In the genomic region with DNA sequence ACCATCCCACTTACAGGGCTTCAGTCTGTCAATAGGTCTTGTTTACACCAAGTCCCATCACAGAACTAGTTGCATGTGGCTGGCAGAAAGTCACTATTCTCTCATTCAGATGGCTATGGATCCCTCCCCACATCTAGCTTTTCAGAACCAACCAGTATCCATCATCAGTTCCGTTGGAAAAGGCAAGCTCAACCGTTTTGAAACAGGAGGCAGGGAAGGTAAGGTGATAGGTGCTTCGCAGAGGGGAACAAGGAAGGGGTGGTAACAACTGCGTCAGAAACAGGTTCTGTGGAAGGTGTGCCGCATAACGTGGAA, we compare ENCODE assay signal across 8 mouse cellular contexts. TPM values are rescaled to one million over a fixed set of nuclear protein-coding genes. Genes with fewer than 3 reads are reported as not detected.
DNase-seq lines count a peak whose midpoint lies in the region; ATAC-seq and TF ChIP-seq lines count a peak whose summit lies in the region.

No protein-coding gene starts in this region.

- no peak for TF ChIP-seq POLR2A in kidney, adult 2 months (IDR thresholded peaks at IDR 0.05; ENCODE audit: low read depth, low read length)

- peaks cover 12% of the 10 kb centered on the region for H3K36me3 ChIP-seq in kidney, adult 2 months (ENCODE audit: control insufficient read depth, insufficient read depth, low read length)
- peaks cover 23% of the 10 kb centered on the region for H3K36me3 ChIP-seq in hindbrain, embryonic 12.5 days
- peaks cover 27% of the 10 kb centered on the region for H3K36me3 ChIP-seq in midbrain, embryonic 13.5 days

- H3K9me3 ChIP-seq in hindbrain, embryonic 12.5 days (replicated peaks), result no peaks in the 10 kb centered on the region
- no peaks in the 10 kb centered on the region for H3K9me3 ChIP-seq in midbrain, embryonic 13.5 days

- TF ChIP-seq CTCF in kidney, adult 2 months (conservative IDR thresholded peaks at IDR 0.05; ENCODE audit: insufficient read depth, insufficient read length, low read depth, low read length), result no peak

- no peak for DNase-seq in kidney, adult 2 months
- DNase-seq in kidney, postnatal 14 days, result no peak
- no peak for DNase-seq in frontal cortex, postnatal 10 days (ENCODE audit: low spot score in 2 of 2)
- no peak for DNase-seq in urinary bladder, postnatal 4 days (ENCODE audit: low spot score in 2 of 2)
- DNase-seq in ovary, adult 18-20 months (ENCODE audit: low spot score), result no peak

- H3K9ac ChIP-seq in hindbrain, embryonic 12.5 days, result peak overlapping the region; percentile 53
- H3K9ac ChIP-seq in midbrain, embryonic 13.5 days (replicated peaks), result peak overlapping the region; percentile 66

- H3K4me1 ChIP-seq in kidney, adult 2 months (ENCODE audit: control insufficient read depth, insufficient read depth, low read length), result peaks cover 4% of the 10 kb centered on the region; the same call in 1 of the 2 replicates
- H3K4me1 ChIP-seq in hindbrain, embryonic 12.5 days, result no peaks in the 10 kb centered on the region
- peaks cover 7% of the 10 kb centered on the region for H3K4me1 ChIP-seq in midbrain, embryonic 13.5 days (replicated peaks)

- H3K4me3 ChIP-seq in kidney, adult 2 months (ENCODE audit: insufficient read depth, low read depth, low read length), result peak overlapping the region; percentile 37
- H3K4me3 ChIP-seq in hindbrain, embryonic 12.5 days, result peak overlapping the region; percentile 55
- H3K4me3 ChIP-seq in midbrain, embryonic 13.5 days (replicated peaks), result peak overlapping the region; percentile 56

- H3K27ac ChIP-seq in kidney, adult 2 months (ENCODE audit: insufficient read depth, low read depth, low read length), result no peak overlapping the region
- peak overlapping the region; percentile 96 for H3K27ac ChIP-seq in hindbrain, embryonic 12.5 days
- peak overlapping the region; percentile 95 for H3K27ac ChIP-seq in midbrain, embryonic 13.5 days

- H3K4me2 ChIP-seq in hindbrain, embryonic 12.5 days (replicated peaks), result peak overlapping the region; percentile 64
- H3K4me2 ChIP-seq in midbrain, embryonic 13.5 days (replicated peaks), result peak overlapping the region; percentile 72

- peak; percentile 24 for ATAC-seq in activated CD4-positive, CD25-positive, alpha-beta regulatory T cell, adult 4 months
- peak; percentile 20; the same call in 1 of the 2 replicates for ATAC-seq in hindbrain, embryonic 12.5 days (ENCODE audit: low FRiP score)
- ATAC-seq in midbrain, embryonic 13.5 days, result no peak; the same call in 1 of the 2 replicates

- no peaks in the 10 kb centered on the region for H3K27me3 ChIP-seq in kidney, adult 2 months (replicated peaks; ENCODE audit: control insufficient read depth, insufficient read depth, low read length)
- H3K27me3 ChIP-seq in hindbrain, embryonic 12.5 days, result no peaks in the 10 kb centered on the region
- H3K27me3 ChIP-seq in midbrain, embryonic 13.5 days, result no peaks in the 10 kb centered on the region

- WGBS in kidney, adult 2 months, result 6% methylated on average over 6 of the region's 6 CpGs
- WGBS in hindbrain, embryonic 12.5 days, result 7% methylated on average over 6 of the region's 6 CpGs
- WGBS in midbrain, embryonic 13.5 days, result 4% methylated on average over 6 of the region's 6 CpGs

RNA-seq across cellular contexts. Expression of a gene that starts 0.2 kb away (rescaled TPM):
- polyA plus RNA-seq in kidney, adult 2 months (2012; rRNA removed), result 2.5 and 4.0 TPM in 2 replicates
- polyA plus RNA-seq in activated CD4-positive, CD25-positive, alpha-beta regulatory T cell, adult 4 months (2017; shearing (Covaris generic)), result 1 to 10 TPM; 2.0 to 2.7 TPM
- polyA plus RNA-seq in hindbrain, embryonic 12.5 days (2016; fragmentation: Nextera tagmentation; extraction: Ambion mirVana), result 7.7 and 8.0 TPM in 2 replicates
- polyA plus RNA-seq in midbrain, embryonic 13.5 days (2015; fragmentation: Nextera tagmentation; extraction: Ambion mirVana), result 4.8 and 5.0 TPM in 2 replicates

RNA-seq across cellular contexts. Expression of a gene that starts 16.8 kb away (rescaled TPM):
- polyA plus RNA-seq in kidney, adult 2 months (2012; rRNA removed), result 109 and 148 TPM in 2 replicates
- 100 to 1,000 TPM; 227 to 238 TPM for polyA plus RNA-seq in activated CD4-positive, CD25-positive, alpha-beta regulatory T cell, adult 4 months (2017; shearing (Covaris generic))
- polyA plus RNA-seq in hindbrain, embryonic 12.5 days (2016; fragmentation: Nextera tagmentation; extraction: Ambion mirVana), result 326 and 341 TPM in 2 replicates
- 315 and 322 TPM in 2 replicates for polyA plus RNA-seq in midbrain, embryonic 13.5 days (2015; fragmentation: Nextera tagmentation; extraction: Ambion mirVana)

RNA-seq across cellular contexts. Expression of a gene that starts 24.9 kb away (rescaled TPM):
- polyA plus RNA-seq in kidney, adult 2 months (2012; rRNA removed), result 23.5 and 35.7 TPM in 2 replicates
- 100 to 1,000 TPM in 1 of 2 experiments, 10 to 100 TPM in 1; 95.9 to 117 TPM for polyA plus RNA-seq in activated CD4-positive, CD25-positive, alpha-beta regulatory T cell, adult 4 months (2017; shearing (Covaris generic))
- 309 and 314 TPM in 2 replicates for polyA plus RNA-seq in hindbrain, embryonic 12.5 days (2016; fragmentation: Nextera tagmentation; extraction: Ambion mirVana)
- polyA plus RNA-seq in midbrain, embryonic 13.5 days (2015; fragmentation: Nextera tagmentation; extraction: Ambion mirVana), result 307 and 311 TPM in 2 replicates

RNA-seq across cellular contexts. Expression of a gene that starts 25.2 kb away (rescaled TPM):
- 1.4 and 1.7 TPM in 2 replicates for polyA plus RNA-seq in kidney, adult 2 months (2012; rRNA removed)
- polyA plus RNA-seq in activated CD4-positive, CD25-positive, alpha-beta regulatory T cell, adult 4 months (2017; shearing (Covaris generic)), result 10 to 100 TPM; 32.8 to 42.2 TPM
- polyA plus RNA-seq in hindbrain, embryonic 12.5 days (2016; fragmentation: Nextera tagmentation; extraction: Ambion mirVana), result 5.7 TPM in 2 replicates
- polyA plus RNA-seq in midbrain, embryonic 13.5 days (2015; fragmentation: Nextera tagmentation; extraction: Ambion mirVana), result 2.7 and 4.4 TPM in 2 replicates

RNA-seq across cellular contexts. Expression of a gene that starts 35.3 kb away (rescaled TPM):
- polyA plus RNA-seq in kidney, adult 2 months (2012; rRNA removed), result 5.9 and 6.1 TPM in 2 replicates
- polyA plus RNA-seq in activated CD4-positive, CD25-positive, alpha-beta regulatory T cell, adult 4 months (2017; shearing (Covaris generic)), result 1 to 10 TPM; 5.6 to 7.2 TPM
- polyA plus RNA-seq in hindbrain, embryonic 12.5 days (2016; fragmentation: Nextera tagmentation; extraction: Ambion mirVana), result 5.2 and 7.5 TPM in 2 replicates
- polyA plus RNA-seq in midbrain, embryonic 13.5 days (2015; fragmentation: Nextera tagmentation; extraction: Ambion mirVana), result 5.8 and 6.7 TPM in 2 replicates
